Mouse (Mus musculus) ES-Bruce4 (cell line): ENCODE data around the gene Map4k1. TPM values are rescaled to one million over a fixed set of nuclear protein-coding genes. Genes with fewer than 3 reads are reported as not detected.
A peak's percentile ranks its signal among the peaks of the same experiment; 100 is the strongest.

Experiments
- H3K27ac ChIP-seq: 2 replicates; pipeline ENCODE4 v1.5.1; 2012; ENCODE audit warnings: low read length, inconsistent platforms; ENCODE audit not compliant: insufficient read depth
- H3K27me3 ChIP-seq: 2 replicates; pipeline ENCODE4 v1.6.1; 2012; ENCODE audit warnings: mild to moderate bottlenecking, low read length, inconsistent platforms; ENCODE audit not compliant: control insufficient read depth, poor library complexity, insufficient read depth, severe bottlenecking
- H3K36me3 ChIP-seq: 2 replicates; pipeline ENCODE4 v1.6.1; 2012; ENCODE audit warnings: inconsistent platforms, mild to moderate bottlenecking, low read length, moderate library complexity; ENCODE audit not compliant: control insufficient read depth, poor library complexity, insufficient read depth, severe bottlenecking
- H3K4me1 ChIP-seq: one replicate; pipeline ENCODE4 v1.8.1; 2011; ENCODE audit warnings: low read length; ENCODE audit not compliant: control insufficient read depth, insufficient read depth
- H3K4me3 ChIP-seq: 2 replicates; pipeline ENCODE4 v1.5.1; 2011; ENCODE audit warnings: low read depth, mild to moderate bottlenecking, low read length
- H3K9ac ChIP-seq: 2 replicates; pipeline ENCODE4 v1.6.1; 2012; ENCODE audit warnings: low read depth, mild to moderate bottlenecking, inconsistent platforms; ENCODE audit not compliant: poor library complexity, severe bottlenecking
- H3K9me3 ChIP-seq: replicated peaks from 2 replicates; pipeline ENCODE4 v1.6.1; 2012; ENCODE audit warnings: mild to moderate bottlenecking, low read length, inconsistent platforms; ENCODE audit not compliant: control insufficient read depth, poor library complexity, insufficient read depth, severe bottlenecking
- CTCF ChIP-seq: IDR thresholded peaks from one replicate; pipeline ENCODE4 v1.8.1; 2011; ENCODE audit warnings: low read depth, low read length
- EP300 ChIP-seq: IDR thresholded peaks from 2 replicates; pipeline ENCODE4 v1.6.1; 2011; ENCODE audit warnings: low read depth, low read length; ENCODE audit not compliant: insufficient read depth
- POLR2A ChIP-seq: IDR thresholded peaks from one replicate; pipeline ENCODE4 v1.8.1; 2011; ENCODE audit warnings: low read length; ENCODE audit not compliant: insufficient read depth
- polyA plus RNA-seq: library from polyadenylated mRNA; stranded (reverse); fragments of >200 nt; gene quantifications from 2 replicates; pipeline ENCODE4 v1.2.4, GENCODE M21; 2011; ENCODE audit warnings: low read depth; ENCODE audit not compliant: missing spikeins, insufficient read depth, insufficient read length

The Map4k1 gene
- polyA plus RNA-seq, 1 experiment, result 36.3 TPM

- TF ChIP-seq CTCF, result no peak
- TF ChIP-seq POLR2A, result no peak
- TF ChIP-seq EP300, result no peak
Observed at GRCm38 (mm10) chr7:29007224-29008101, 25.6 kb downstream of the Map4k1 start.

GRCm38 (mm10) chr7:29008171-29008570, 26.3 kb downstream of the Map4k1 start:
- H3K9me3 ChIP-seq, result no peaks in the 10 kb centered on the region
- H3K4me1 ChIP-seq, result no peaks in the 10 kb centered on the region
- H3K4me3 ChIP-seq, result no peak overlapping the region
- H3K27ac ChIP-seq, result no peak overlapping the region
- no peak overlapping the region for H3K9ac ChIP-seq
- no peaks in the 10 kb centered on the region for H3K27me3 ChIP-seq
- no peaks in the 10 kb centered on the region for H3K36me3 ChIP-seq
- TF ChIP-seq EP300 (no peak), POLR2A (no peak), CTCF (no peak)

More at GRCm38 (mm10) chr7:29007224-29008101, 25.6 kb downstream of the Map4k1 start:
- no peaks in the 10 kb centered on the region for H3K4me1 ChIP-seq
- no peak overlapping the region for H3K27ac ChIP-seq
- H3K4me3 ChIP-seq, result no peak overlapping the region
- no peaks in the 10 kb centered on the region for H3K36me3 ChIP-seq
- no peaks in the 10 kb centered on the region for H3K9me3 ChIP-seq
- H3K9ac ChIP-seq, result no peak overlapping the region
- no peaks in the 10 kb centered on the region for H3K27me3 ChIP-seq

DNA sequence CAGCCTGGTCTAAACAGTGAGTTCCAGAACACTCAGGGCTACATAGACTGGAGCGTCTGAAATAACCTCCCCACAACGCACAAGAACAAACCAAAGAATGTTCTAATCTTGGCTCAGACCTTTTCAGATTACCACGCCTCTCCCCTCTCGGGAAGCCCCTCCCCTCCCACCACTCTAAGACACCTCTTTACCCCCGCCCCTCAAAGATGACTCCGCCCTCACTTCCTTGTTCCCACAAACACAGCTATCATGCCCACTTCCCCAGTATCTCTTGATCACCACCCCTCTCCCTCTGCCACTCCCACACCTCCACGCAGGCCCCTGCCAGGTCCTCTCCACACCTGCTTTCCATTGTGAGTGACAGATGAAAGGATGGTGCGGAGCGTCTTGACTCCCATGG, 26.9 kb downstream of the Map4k1 start:
- Histone ChIP-seq H3K27ac (no peak overlapping the region), H3K27me3 (no peaks in the 10 kb centered on the region)
- TF ChIP-seq EP300 (no peak), CTCF (no peak), POLR2A (no peak)

DNA sequence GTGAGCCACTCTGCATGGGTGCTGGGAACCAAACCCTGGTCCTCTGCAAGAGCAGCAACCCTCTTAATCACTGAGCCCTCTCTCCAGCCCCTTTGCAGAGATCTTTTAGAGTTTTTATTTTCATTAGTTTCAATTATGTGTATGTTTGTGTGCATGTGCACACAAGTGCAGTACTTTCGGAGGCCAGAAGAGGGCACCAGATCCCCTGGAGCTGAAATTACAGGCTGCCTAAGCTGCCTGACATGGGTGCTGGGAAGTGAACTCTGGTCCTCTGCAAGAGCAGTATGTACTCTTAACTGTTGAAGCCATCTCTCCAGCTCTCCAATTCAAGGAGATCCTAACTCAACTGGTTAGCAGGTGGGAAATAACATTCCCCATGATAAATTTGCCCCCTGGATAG, 33.1 kb downstream of the Map4k1 start:
- Histone ChIP-seq H3K27me3 (no peaks in the 10 kb centered on the region), H3K27ac (no peak overlapping the region), H3K36me3 (no peaks in the 10 kb centered on the region), H3K4me1 (peaks cover 2% of the 10 kb centered on the region), H3K9ac (no peak overlapping the region), H3K9me3 (no peaks in the 10 kb centered on the region), H3K4me3 (no peak overlapping the region)
- peak; percentile 62 for TF ChIP-seq CTCF
- no peak for TF ChIP-seq POLR2A
- no peak for TF ChIP-seq EP300

More for the DNA sequence above, 26.9 kb downstream of the Map4k1 start:
- no peaks in the 10 kb centered on the region for H3K36me3 ChIP-seq
- no peak overlapping the region for H3K9ac ChIP-seq
- no peaks in the 10 kb centered on the region for H3K4me1 ChIP-seq
- no peak overlapping the region for H3K4me3 ChIP-seq
- no peaks in the 10 kb centered on the region for H3K9me3 ChIP-seq

DNA sequence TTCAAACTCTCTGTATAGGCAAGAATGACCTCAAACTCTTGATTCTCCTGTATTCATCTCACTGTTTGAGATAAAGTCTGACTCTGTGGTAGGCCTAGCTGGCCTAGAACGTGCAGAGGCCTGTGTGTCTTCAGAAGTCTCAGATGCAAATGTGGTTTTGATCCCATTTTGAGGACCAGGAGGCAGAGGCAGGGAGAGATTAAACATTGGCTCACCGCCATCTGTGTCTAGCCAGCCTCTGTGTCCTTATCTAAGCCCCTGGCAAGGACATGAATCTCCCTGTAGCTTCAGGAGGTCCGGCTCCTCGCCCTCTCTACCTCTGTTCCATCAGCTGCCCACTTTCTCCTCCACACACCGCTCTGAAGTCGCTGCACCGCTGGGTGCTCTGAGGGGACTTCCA, 34.6 kb downstream of the Map4k1 start:
- Histone ChIP-seq H3K4me3 (no peak overlapping the region), H3K9me3 (no peaks in the 10 kb centered on the region), H3K27ac (no peak overlapping the region), H3K9ac (no peak overlapping the region), H3K4me1 (peaks cover 2% of the 10 kb centered on the region), H3K36me3 (no peaks in the 10 kb centered on the region), H3K27me3 (no peaks in the 10 kb centered on the region)
- no peak for TF ChIP-seq CTCF
- TF ChIP-seq EP300, result no peak
- no peak for TF ChIP-seq POLR2A

- H3K4me3 ChIP-seq, result no peak overlapping the region
- no peaks in the 10 kb centered on the region for H3K9me3 ChIP-seq
- H3K27me3 ChIP-seq, result no peaks in the 10 kb centered on the region
- no peak for TF ChIP-seq EP300
- no peak for TF ChIP-seq CTCF
- no peak for TF ChIP-seq POLR2A
- no peak overlapping the region for H3K9ac ChIP-seq
- no peaks in the 10 kb centered on the region for H3K36me3 ChIP-seq
- peaks cover 2% of the 10 kb centered on the region for H3K4me1 ChIP-seq
- H3K27ac ChIP-seq, result no peak overlapping the region
Observed at GRCm38 (mm10) chr7:29017222-29017621, 35.4 kb downstream of the Map4k1 start.
